22 mouse cellular contexts compared by ENCODE assay signal in the genomic region with DNA sequence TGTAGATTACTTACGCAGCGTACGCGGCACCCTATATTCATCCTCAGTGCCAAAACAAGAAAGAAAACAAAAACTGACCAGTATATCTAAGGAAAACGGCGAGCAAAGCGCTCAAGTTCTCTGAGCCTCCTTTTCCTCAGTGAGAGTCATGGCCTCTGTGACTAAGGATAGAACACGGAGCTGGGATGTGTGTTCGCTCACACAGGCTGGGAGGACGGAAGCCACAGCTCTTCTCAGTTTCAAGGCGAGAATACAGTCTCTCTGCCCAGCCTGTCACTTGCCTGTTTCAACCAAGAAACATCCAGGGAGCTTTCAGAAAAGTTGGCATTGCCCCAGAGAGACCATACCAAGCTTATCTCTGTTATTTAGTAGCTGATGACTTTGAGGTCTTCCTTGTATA.
DNase-seq lines count a peak whose midpoint lies in the region; ATAC-seq lines count a peak whose summit lies in the region.
"Had no signal": no experiment of that assay in that cellular context is flagged by ENCODE, and none has a peak within 500 bp of the region (broad histone marks: within the 10 kb centered on the region; RNA-seq: fewer than 3 reads in every experiment).

No protein-coding gene starts in this region.

- no peaks in the 10 kb centered on the region for H3K27me3 ChIP-seq in heart, embryonic 13.5 days (replicated peaks)
- H3K27me3 ChIP-seq in kidney, embryonic 15.5 days, result no peaks in the 10 kb centered on the region
- H3K27me3 ChIP-seq in lung, embryonic 16.5 days (ENCODE audit: control insufficient read depth, insufficient read depth, low read depth, low read length), result no peaks in the 10 kb centered on the region
- H3K27me3 ChIP-seq: forebrain, embryonic 13.5 days; hindbrain, embryonic 15.5 days; limb, embryonic 13.5 days; liver, embryonic 13.5 days; megakaryocyte, embryonic 14.5 days; midbrain, embryonic 13.5 days; stomach, embryonic 15.5 days had no signal

- no peak for ATAC-seq in heart, embryonic 13.5 days (ENCODE audit: extremely low read depth, insufficient number of reproducible peaks, low FRiP score, low TSS enrichment)
- no peak for ATAC-seq in kidney, embryonic 15.5 days (replicated peaks; ENCODE audit: low FRiP score)
- peak; percentile 45; the same call in 1 of the 2 replicates for ATAC-seq in lung, embryonic 16.5 days (ENCODE audit: low read depth)
- ATAC-seq: forebrain, embryonic 13.5 days; midbrain, embryonic 13.5 days had no signal

- H3K9ac ChIP-seq in heart, embryonic 13.5 days, result no peak overlapping the region
- no peak overlapping the region for H3K9ac ChIP-seq in kidney, embryonic 15.5 days
- H3K9ac ChIP-seq in lung, embryonic 16.5 days (ENCODE audit: low read length), result no peak overlapping the region
- H3K9ac ChIP-seq: forebrain, embryonic 13.5 days; hindbrain, embryonic 15.5 days; limb, embryonic 13.5 days; liver, embryonic 13.5 days; midbrain, embryonic 13.5 days; stomach, embryonic 15.5 days had no signal

- no peaks in the 10 kb centered on the region for H3K9me3 ChIP-seq in heart, embryonic 13.5 days
- H3K9me3 ChIP-seq in kidney, embryonic 15.5 days (replicated peaks), result no peaks in the 10 kb centered on the region
- H3K9me3 ChIP-seq in lung, embryonic 16.5 days (ENCODE audit: control insufficient read depth, low read length), result no peaks in the 10 kb centered on the region
- H3K9me3 ChIP-seq: forebrain, embryonic 13.5 days; heart, embryonic 10.5 days; hindbrain, embryonic 15.5 days; limb, embryonic 13.5 days; liver, embryonic 13.5 days; megakaryocyte, embryonic 14.5 days; midbrain, embryonic 13.5 days; stomach, embryonic 15.5 days had no signal

- DNase-seq in adrenal gland, postnatal 14 days, result peak; percentile 9
- DNase-seq in adrenal gland, postnatal 25 days, result no peak
- no peak for DNase-seq in heart, adult 9 months (ENCODE audit: low spot score in 2 of 2)
- no peak for DNase-seq in kidney, postnatal 4 days
- no peak for DNase-seq in lung, postnatal 14 days
- DNase-seq: cerebellum, adult 2 months; cerebellum, postnatal 25 days; gastrocnemius, postnatal 10 days; heart, postnatal 36 days; layer of hippocampus, postnatal 36 days; liver, embryonic 13.5 days; thymus, postnatal 25 days had no signal

- WGBS in heart, embryonic 13.5 days, result 79% methylated on average over 11 of the region's 11 CpGs
- 87% methylated on average over 11 of the region's 11 CpGs for WGBS in kidney, embryonic 15.5 days
- 76% methylated on average over 11 of the region's 11 CpGs for WGBS in lung, embryonic 16.5 days

- no peak overlapping the region for H3K4me2 ChIP-seq in heart, embryonic 13.5 days
- no peak overlapping the region for H3K4me2 ChIP-seq in kidney, embryonic 15.5 days
- no peak overlapping the region for H3K4me2 ChIP-seq in lung, embryonic 16.5 days (ENCODE audit: low read depth, low read length)
- H3K4me2 ChIP-seq: limb, embryonic 13.5 days; liver, embryonic 13.5 days; midbrain, embryonic 13.5 days; stomach, embryonic 15.5 days had no signal

- peaks cover 14% of the 10 kb centered on the region; the same call in 1 of the 2 replicates for H3K4me1 ChIP-seq in heart, embryonic 13.5 days
- H3K4me1 ChIP-seq in kidney, embryonic 15.5 days, result peaks cover 9% of the 10 kb centered on the region
- peaks cover 10% of the 10 kb centered on the region for H3K4me1 ChIP-seq in lung, embryonic 16.5 days (replicated peaks; ENCODE audit: control insufficient read depth, insufficient read depth, low read length)
- H3K4me1 ChIP-seq: liver, embryonic 13.5 days; stomach, embryonic 15.5 days had no signal

- H3K36me3 ChIP-seq in heart, embryonic 13.5 days, result no peaks in the 10 kb centered on the region
- no peaks in the 10 kb centered on the region for H3K36me3 ChIP-seq in kidney, embryonic 15.5 days
- H3K36me3 ChIP-seq in lung, embryonic 16.5 days (ENCODE audit: control insufficient read depth, insufficient read depth, low read length), result no peaks in the 10 kb centered on the region
- H3K36me3 ChIP-seq: heart, embryonic 10.5 days; hindbrain, embryonic 15.5 days; limb, embryonic 13.5 days; liver, embryonic 13.5 days; midbrain, embryonic 13.5 days; stomach, embryonic 15.5 days had no signal

- H3K27ac ChIP-seq in heart, embryonic 13.5 days (replicated peaks), result peak overlapping the region; percentile 13; the same call in 1 of the 2 replicates
- H3K27ac ChIP-seq in kidney, embryonic 15.5 days, result peak overlapping the region; percentile 61
- H3K27ac ChIP-seq in lung, embryonic 16.5 days (ENCODE audit: low read length), result no peak overlapping the region; the same call in 1 of the 2 replicates
- H3K27ac ChIP-seq: forebrain, embryonic 13.5 days; heart, embryonic 10.5 days; hindbrain, embryonic 15.5 days; limb, embryonic 13.5 days; liver, embryonic 13.5 days; midbrain, embryonic 13.5 days; stomach, embryonic 15.5 days had no signal

- H3K4me3 ChIP-seq in heart, embryonic 13.5 days, result no peak overlapping the region
- no peak overlapping the region for H3K4me3 ChIP-seq in kidney, embryonic 15.5 days (replicated peaks)
- H3K4me3 ChIP-seq in lung, embryonic 16.5 days (ENCODE audit: low read length), result no peak overlapping the region
- H3K4me3 ChIP-seq: forebrain, embryonic 13.5 days; heart, embryonic 10.5 days; hindbrain, embryonic 15.5 days; limb, embryonic 13.5 days; liver, embryonic 13.5 days; megakaryocyte, embryonic 14.5 days; midbrain, embryonic 13.5 days; stomach, embryonic 15.5 days had no signal
